Mouse (Mus musculus) cerebellum, postnatal 14 days (tissue): ENCODE results near the gene Srsf1.

Source experiments
- DNase-seq, 2 experiments: peaks; one replicate each; pipeline ENCODE4 v3.0.0; 2021; ENCODE audit warnings: mixed read lengths in 2 of 2

Srsf1 gene

DNA sequence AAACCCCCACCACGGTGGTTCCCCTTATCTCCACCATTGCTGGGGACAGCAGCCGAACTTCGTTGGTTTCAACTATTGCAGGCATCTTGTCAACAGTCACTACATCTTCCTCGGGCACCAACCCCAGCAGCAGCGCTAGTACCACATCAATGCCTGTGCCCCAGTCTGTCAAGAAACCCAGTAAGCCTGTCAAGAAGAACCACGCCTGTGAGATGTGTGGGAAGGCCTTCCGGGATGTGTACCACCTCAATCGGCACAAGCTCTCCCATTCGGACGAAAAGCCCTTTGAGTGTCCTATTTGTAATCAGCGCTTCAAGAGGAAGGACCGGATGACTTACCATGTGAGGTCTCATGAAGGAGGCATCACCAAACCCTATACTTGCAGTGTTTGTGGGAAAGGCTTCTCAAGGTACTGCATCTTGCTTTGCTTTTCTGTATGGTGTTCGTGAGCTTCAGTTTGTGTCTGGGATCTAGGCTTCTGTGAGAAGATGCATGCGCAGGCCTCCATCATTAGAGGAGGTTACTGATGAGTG lies 26.2 kb downstream of the Srsf1 start:
- DNase-seq, result no peak

DNA sequence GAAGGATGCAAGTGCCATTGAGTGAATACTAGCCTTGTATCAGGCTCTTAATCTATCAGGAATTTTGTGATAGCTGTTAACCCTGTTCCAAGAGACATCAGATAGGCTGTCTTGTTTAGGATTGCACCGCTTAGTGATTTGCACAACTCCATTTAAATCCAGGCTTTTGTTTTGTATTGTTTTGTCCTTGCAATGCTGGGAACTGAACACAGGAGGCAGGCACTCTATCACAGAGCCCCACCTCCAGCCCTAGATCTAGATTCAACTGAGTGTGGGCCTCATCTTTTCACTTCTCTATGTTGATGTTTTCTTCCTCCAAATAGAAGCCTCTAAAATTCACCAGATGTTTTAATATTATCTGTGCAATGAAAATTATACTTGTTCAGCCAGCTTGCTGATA lies 28.5 kb downstream of the Srsf1 start:
- DNase-seq, result no peak

DNA sequence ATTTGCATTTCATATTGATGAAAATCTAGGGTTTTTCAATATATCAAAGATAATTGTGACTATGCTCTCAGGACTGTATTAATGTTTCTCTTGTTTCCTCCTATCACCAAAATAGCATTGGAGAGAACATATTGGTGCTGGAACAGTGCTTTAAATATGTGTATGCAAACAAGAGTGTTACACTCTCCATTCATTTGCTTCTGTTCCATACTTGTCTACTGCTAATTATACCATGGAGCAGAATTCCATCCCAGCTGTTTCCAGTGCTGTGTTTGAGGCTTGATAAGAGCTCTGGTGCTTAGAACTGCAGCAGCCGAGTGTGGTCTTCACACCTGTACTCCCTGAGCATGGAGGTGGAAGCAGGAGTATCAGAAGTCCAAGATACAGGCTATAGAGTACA lies 29.2 kb downstream of the Srsf1 start:
- no peak for DNase-seq

DNA sequence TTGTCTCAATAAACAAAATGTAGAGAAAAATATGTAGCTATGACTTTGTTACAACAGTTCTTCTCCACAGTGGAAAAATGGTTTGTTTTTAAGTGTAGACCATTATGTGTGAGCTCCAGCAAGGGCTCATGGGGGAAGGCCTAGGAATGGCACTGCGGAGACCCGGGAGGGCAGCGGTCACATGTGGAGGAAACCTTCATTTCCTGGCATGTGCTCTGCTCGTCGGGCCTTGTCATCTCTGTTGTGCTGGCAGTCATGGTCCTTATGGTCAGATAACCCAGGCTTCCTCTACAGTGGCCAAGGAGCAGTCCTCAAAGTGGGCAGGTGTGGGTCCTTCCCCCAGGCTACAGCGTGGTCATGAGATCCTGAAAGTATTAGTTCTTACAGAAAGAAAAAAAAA lies 36.5 kb downstream of the Srsf1 start:
- no peak for DNase-seq

DNA sequence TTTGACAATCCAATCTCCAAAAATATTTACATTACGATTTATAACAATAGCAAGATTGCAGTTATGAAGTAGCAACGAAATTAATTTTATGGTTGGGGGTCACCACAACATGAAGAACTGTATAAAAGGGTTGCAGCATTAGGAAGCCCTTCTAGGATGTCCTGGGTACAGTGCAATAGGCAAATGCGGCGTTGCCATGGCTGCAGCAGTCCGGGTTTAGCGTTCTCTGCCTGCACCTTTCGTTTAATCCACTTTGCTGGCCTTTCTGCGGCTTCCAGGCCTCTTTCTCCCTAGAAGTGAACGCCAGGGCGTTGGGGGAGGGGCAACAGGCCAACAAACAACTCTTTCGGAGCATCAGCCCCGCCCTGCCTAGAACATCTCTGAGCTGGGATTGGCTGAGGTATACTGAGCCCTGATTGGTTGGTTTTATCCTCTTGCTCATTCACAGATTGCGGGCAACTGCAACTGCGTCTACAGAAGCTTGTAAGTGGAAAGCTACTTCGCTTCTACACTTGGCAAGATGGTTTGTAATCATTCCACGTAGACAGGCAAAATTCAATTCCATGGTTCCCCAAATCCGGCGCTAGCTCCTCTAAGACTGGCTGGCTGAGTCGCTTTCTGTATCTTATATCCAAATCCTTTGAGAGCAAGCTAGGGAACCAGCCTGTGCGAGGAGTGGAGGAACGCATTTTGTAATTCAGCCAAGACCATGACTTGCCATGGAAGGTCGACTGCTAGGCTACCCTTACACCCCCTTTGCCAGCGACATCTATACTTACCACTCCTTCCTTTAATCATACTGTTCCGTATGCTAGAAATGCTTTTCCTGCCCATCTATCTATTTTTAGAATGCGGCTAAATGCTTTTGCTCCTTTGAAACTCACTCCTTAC lies 39.8 kb downstream of the Srsf1 start:
- DNase-seq, result peak; percentile 96 to 97

DNA sequence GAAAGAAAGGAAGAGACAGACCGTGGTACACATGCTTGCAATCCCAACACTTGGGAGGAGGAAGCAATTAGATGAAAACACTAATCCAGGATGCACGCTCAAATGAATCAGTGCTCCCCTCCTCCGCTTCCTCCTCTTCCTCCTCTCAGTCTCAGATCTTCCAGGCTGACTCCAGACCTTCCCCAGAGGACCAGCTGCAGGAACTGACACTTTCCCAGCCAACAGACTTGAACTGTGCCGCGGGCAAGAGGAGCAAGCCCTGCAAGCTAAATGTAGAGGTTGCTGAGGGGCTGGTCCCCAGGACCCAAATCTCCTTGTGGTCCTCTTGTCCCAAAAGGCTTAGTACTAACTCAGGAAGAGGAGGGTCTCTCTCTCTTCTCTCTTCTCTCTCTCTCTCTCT lies 42.0 kb downstream of the Srsf1 start:
- DNase-seq, result no peak

DNA sequence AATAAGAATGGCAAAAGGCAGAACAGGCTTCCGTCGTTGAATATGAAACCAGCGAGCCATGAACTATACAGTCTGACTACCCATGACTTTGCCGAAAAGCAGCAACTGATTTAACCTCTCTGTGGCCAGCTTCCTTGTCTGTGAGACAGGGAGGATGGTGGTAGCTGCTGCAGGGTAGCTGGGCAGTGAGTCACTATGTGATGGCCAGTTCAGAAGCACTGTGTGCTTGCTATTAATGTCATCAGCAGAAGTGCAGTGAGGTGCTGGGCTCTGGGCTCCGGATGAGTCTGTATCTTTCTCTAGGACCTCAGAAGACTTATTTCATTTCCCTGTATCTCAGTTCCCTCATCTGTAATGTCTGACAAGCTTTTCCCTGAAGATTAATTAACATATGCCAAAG lies 43.1 kb downstream of the Srsf1 start:
- no peak for DNase-seq

DNA sequence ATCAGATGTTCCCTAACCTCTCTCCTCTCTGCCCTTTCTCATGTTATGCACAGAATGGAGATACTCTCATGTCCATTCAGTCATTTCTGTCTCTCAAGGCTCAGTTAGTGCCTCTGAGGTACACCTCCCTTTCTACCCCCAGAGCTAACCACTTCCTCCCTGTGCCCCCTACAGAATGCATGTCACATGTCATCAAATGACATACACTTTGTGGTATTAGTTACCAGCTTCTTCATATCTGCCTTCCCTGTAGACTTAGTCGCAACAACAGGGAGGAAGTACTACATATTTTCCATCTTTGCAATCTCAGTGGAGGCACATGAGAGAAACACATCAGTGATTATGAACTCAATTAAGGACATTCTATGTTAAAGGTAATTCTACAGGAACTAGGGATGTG lies 44.8 kb downstream of the Srsf1 start:
- DNase-seq, result no peak

DNA sequence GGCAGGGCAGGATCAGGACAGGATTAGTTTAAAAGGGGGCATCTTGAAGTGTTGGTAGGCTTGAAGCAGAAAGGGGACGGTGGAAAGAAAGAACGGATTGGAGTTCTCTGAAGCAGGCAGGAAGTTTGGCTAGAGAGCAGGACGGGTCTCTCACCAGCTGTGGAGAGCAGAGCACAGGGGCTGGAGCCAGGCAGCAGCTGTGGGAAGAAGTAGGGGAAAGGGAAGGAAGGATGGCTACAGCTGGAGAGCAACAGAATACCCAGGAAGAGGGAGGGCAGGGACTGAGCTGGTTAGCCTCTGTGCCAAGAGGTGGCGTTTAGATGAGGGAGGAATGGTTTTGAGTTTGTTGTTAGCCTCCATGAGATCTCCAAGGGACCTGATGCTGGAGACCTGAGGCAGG lies 50.0 kb downstream of the Srsf1 start:
- no peak for DNase-seq

DNA sequence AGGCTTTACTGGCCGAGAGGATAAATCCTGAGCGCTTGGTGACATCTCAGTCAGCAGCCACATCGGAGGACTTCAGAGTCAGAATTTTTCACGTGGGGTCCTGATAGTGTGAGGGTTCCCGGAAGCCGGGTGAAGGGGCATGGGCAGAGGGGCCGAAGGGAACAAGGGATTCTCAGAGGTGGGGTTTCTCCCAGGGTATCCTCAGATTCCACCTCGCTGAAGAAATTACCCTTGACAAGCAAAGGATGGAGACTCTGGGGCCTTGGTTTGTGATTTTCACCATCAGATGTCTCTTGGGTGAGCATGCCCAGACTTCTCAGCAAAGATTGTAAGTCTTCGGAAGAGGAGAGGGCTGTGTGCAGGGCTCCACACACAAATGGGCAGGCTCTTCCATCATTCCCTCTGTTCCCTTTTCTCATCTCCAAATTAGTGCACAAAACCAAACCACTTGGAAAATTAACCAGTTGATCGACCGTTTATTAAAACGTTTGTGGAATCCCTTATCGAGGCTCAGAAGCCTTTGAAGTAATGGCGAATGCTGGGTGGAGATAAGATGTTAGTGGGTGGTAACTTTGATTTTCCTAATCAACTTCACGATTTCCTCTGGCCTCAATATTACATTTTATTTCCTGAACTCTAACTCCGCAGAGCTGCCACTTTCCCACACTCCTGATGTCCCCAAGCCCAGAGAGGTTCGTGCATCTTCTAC lies 51.0 kb downstream of the Srsf1 start, which contains the start of gene Cuedc1:
Gene Cuedc1 (plus strand): TSS at position 38 of the 709 bp plus-strand sequence.
- no peak for DNase-seq

DNA sequence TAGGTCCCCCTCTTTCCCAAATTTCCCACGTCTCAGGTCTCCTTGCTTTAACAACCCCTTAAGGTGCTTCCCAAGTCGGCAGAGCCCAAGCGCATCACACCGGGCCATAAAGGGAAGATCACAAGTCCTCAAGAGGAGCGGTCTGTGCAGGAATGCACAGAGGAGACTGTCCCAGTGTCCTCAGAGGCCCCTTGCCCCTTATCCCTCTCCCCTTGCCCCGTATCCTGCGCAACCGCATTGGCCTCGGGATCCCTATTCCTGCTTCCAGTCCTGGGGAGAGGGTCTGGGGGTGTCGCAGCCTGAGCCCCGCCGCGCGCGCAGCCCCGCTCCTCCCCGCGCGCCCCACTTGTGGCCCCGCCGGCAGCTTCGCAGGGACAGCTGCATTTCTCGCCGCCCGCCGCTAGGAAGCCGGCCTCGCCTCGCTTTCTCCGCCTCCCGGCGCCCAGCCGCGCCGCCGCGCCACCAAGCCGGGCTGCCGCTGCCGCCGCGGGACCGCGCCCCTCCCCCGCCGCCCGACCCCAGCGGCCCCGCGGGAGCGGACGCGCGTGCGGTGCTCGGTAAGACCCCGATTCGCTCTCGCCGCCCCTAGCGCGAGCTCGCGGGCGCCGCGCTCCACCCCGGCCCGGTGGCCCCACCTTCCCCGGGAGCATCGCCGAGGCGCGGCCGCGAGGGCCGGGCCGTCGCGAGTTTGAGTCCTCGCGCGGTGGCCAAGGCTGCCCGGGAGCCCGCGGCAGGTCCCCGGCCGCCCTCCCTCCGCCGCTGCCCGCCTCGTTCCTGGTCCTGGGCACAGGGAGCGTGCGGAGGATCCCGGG lies 51.8 kb downstream of the Srsf1 start:
- DNase-seq, result peak; percentile 82 to 84

DNA sequence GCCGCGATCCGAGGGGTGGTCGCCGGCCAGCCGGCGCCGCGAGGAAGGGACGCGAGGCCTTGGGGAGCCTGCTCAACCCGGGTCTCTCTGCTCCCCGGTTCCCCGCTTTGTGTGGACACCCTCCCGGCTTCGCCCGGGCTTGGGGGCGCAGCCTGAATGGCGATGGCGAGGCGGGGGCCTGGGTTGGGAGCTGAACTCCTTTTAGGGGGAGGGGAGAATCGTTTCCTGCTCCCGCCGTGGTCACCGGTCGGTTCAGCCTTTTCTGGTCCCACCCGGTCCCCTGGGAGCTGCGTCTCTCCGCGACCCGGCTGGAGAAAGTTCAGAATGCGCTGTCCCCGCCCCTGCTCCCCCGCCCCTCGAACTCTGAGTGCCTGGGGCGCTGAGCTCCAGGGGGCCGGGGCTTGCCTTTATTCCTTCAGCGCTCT lies 52.4 kb downstream of the Srsf1 start:
- DNase-seq, result peak; percentile 58 to 63

DNA sequence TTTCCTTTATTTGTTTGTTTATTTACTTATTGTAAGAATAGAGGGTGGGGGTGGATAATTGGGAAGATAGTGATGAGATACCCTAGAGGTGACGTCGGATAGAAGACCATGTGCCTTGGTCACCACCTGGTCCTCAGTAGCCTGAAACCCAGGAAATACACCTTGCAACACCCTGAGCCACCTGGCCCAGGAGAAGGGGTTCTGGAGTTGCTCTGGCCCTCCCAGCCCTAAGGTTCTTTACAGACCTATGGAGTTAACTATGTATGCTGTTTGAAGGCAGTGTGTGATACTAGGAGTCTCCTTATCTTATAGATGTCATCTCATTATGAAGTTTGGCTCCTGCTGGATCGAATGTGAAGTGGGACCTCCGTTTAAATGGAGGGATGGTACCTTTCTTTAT lies 53.0 kb downstream of the Srsf1 start:
- DNase-seq, result no peak
